Mouse (Mus musculus): ENCODE measurements around the gene Actl7b.

The Actl7b gene

DNA sequence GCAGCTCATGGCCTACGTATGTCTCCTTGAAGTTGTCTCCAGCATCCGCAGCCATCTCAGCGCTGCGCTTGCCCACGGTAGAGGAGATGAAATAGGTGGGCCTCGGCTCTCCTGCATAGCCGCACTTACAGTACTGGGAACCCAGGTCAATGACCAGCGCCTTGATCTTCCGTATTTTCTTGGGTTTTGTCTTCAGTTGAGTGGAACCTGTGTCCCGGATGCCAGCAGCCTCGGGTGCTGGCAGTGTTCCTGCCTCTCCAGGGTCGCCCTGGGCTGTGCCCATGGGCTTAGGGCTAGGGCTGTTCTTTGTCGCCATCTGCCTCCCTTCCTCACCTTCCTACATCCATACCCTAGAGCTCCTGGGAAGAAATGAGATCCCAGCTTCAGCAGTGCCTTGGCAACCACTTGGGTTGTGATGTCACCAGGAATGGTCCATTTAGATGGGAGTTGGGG, at the start of gene Actl7b:
Gene Actl7b, minus strand, starts transcription at position 403 of the 453 bp plus-strand sequence.
- DNase-seq: no peak

DNA sequence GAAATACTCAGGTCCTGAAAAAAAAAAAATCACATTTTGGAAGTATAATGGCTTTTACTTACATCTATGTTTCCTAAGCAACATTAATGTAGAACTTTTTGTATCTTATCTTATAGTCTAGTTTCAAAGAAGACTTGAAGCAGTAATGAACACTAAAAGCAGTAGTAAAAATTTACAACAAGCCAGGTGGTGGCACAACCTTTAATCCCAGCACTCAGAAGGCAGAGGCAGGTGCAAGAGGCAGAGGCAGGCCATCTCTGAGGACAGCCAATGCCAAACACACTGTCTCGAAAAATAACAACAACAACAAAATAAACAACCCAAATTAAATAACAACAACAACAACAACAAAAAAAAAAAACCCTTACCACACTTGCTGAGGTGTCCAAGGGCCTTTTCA, 29.8 kb upstream of the Actl7b start:
- DNase-seq: no peak

DNA sequence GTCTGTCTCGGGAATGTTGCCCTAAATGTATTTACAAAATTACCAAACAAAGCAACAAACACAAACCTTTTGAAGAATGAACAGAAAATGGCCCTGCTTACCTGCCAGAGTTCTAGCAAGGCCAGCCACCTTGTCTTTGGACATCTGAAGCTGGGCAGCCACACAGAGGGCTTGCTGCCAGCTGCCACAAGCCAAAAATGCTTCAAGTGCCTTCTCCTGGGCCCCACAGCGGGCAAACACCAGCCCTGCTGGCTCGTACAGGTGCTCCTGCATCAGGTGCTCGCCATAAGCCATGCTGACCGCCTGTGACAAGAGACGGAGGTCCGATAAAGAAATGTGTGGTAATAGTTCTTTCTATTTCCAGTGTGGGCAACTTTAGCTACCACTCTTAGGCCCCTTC, 27.7 kb upstream of the Actl7b start:
- DNase-seq: no peak

DNA sequence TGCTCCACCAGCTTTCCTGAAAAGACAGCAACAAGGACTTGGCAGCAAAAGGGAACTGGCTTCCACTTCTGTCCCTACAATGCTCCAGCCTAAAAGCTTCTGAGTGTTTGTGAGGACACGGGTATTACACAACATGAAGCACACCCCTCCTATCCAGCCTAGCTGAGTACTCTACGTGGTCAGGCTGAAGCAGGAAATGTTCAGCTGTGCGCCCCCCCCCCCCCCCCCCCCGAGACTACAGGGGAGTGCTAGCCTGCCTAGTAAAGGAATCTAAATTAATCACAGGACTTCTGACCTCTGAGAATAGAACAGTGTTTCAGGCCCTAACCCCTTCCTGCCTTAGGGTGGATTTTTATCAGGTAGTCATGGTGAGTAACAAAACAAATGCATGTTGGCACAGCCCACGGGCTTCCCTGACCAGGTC, 26.6 kb upstream of the Actl7b start:
- DNase-seq: no peak

DNA sequence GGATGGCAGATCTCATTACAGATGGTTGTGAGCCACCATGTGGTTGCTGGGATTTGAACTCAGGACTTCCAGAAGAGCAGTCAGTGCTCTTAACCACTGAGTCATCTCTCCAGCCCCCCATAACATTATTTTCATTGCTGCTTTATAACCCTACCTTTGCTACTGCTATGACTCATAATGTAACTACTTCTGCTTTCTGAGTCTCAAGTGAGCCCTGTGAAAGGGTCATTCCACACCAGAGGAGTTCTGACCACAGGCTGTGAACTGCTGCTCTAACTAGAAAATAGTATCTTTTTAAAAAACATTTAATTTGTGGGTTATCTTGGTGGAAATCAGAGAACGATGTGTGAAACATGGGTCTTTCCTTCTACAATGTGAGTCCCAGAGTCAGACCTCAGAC, 16.4 kb upstream of the Actl7b start:
- no peak for DNase-seq

DNA sequence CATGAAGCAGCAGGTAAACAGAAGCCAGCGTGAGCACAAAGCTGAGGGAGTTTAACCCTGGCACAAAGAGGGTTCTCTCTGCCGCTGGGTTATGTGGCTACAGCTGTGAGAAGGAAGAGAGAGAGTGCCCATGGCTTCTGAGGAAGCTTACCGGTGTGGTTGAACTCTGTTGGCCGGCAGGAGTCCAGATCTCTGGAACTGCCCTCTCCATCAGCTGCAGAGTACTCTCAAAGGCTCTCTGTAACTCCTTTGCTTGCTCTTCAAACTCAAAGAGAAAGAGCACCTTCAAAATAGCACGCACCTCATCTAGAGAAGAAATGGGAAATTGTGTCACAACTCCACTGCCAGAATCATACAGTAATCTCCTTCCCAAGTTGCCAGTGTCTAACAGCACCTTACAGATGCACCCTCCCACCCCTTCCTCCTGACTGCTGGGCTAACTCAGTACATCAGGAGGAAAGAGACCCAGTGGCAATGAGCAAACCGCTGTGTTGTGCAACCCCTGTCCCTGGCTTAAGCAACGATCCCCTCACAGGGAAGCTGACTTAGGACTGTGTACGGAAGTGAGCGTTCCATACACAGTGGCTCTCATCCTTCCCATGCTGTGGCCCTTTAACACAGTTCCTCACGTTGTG, 15.8 kb upstream of the Actl7b start:
- DNase-seq: no peak

DNA sequence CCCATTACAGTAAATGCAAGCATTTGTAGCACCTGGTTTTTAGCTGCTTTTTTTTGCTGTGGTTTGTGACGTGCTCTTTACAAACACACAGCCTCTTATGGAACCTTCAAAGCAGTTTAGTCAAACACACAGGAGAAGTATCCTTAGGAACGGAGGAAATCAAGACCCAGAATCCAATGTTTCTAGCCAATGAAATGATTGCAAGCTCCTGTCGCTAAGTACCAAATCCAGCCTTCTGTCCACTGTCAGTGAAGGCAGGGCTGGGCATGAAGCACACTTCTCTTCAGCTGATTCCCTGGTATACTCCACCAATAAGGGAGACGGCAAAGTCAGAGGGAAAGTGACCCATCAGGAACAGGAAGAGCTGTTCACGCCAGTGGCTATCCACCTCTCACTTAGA, 14.8 kb upstream of the Actl7b start:
- DNase-seq: no peak

DNA sequence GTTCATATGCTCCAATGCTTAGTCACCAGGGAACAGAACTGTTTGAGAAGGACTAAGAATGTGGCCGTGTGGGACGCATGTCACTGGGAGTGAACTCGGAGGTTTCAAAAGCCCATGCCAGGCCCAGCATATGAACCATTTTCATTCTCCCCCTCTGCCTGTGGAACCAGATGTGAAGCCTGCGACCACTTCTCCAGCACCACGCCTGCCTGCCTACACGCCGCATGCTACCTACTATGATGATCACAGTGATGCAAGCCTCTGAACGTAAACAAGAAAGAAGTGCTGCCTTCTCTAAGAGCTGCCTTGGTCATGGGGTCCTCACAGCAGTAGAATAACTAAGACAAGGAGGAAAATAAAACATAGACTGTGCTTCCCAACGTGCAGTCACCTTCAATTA, 6.2 kb upstream of the Actl7b start:
- DNase-seq: no peak

DNA sequence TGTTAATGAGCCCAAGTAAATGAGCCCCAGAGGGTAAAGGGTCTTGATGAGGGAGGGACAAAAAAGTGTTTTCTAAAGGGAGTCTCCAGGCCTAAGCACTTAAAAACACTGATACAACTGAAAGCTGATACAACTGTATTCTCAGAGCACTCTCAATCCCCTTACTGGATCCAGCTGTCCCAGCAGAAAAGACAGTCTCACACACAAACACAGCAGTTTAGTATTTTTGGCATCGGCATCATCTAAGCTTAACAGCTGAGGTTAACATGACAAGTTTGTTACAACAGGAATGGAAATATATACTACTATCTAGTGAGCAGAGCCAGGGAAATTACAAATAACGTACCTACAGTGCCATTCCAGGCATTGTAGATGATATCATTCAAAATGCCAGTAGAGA, 5.1 kb upstream of the Actl7b start:
- no peak for DNase-seq

DNA sequence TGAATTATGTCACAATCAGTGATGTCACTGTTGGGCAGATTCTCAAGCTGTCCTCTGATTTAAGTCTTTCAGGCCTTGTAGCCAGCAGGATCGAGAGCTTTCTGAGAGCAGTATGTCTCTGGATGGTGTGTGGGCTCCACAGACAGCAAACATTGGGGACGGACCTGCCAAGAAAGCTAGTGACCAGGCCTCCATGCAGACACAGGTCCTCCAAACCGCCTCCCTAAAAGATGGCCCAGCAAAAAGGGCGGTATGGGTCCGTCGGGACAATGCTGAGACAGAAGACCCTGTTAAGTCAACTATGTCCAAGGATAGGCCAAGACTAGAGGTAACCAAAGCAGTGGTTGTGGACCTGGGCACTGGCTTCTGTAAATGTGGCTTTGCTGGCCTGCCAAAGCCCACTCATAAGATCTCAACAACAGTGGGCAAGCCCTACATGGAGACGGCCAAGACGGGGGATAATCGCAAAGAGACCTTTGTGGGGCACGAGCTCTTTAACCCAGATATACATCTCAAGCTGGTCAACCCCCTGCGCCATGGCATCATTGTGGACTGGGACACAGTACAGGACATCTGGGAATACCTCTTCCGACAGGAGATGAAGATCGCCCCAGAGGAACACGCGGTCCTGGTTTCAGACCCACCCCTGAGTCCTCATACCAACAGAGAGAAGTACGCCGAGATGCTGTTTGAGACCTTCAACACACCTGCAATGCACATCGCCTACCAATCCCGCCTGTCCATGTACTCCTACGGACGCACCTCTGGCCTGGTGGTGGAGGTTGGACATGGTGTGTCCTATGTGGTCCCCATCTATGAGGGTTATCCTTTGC, 2.3 kb upstream of the Actl7b start, which contains the start of gene Actl7a:
Gene Actl7a, plus strand, starts transcription at position 51 of the 833 bp plus-strand sequence.
- no peak for DNase-seq

DNA sequence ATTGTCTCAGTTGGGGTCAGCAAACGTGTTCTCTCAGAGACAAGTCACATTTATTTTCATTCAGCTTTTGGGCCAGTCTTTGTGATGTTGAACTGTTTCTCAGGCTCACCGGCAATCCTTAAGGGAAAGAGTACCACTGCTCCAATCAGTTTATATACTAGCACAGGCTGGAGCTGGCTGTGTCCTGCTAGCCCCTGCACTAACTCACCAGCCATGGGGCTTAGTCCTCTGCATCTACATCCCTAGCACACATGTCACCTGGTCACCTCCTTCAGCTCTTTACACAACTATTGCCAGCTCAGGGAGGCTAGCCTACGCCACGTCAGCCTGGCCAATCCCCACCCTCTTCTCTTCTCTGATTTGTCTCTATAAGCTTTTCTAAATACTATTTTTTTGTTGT, 1.5 kb upstream of the Actl7b start:
- no peak for DNase-seq

DNA sequence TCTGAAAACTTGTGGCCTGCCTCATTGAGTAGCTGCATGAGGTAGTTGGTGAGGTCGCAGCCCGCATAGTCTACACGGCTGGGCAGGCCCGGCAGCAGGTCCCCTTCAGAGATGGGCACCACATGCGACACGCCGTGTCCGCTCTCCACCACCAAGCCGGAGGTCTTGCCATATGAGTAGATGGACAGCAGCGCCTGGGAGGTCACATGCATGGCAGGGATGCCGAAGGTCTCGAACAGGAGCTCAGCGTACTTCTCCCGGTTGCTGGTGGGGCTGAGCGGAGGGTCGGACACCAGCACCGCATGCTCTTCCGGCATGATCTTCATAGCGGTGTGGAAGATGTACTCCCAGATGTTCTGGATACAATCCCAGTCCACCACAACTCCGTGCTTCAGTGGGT, 632 bp downstream of the Actl7b start:
- DNase-seq: no peak

DNA sequence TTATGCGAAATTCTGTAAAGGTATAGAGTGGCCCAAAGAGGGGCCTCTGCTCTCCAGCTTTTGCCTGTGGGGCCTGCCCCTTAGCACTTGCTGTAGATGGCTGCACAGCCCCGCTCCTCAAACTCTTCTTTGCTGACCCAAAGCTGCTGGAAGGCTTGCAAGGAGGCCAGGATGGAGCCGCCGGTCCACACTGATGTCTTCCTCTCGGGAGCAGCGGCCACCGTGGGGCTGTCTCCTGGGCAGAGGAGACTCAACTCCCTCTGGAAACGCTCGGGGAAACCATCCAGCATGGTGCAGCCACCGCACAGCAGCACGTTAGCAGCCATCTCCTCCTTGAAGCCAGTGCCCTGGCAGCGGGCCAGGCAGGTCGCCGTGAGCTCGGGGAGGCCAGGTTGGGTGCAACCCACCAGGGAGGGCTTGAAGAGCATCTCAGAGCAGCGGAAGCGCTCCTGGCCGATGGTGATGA, 1.2 kb downstream of the Actl7b start, which contains the start of gene Gm26657:
Gene Gm26657, plus strand, starts transcription at position 51 of the 466 bp plus-strand sequence.
- DNase-seq: no peak

DNA sequence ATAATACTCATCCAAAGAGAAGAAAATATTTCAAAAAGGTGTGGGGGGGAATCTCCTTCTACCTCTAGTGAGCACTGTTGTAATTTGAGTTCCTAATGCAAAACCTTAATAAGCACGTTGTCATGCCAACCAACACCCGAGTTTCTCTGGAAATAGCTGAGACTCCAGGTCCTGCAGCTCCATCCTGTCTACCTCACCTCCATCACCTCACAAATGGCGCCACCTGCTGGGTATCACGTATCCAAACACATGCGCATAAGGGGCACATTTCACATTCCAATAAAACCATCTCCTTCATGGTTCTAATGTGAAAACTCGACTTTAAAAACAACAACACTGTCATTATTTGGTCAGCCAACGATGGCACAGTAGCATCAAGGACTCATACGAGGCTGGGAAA, 15.4 kb downstream of the Actl7b start:
- DNase-seq: peak; percentile 17

DNA sequence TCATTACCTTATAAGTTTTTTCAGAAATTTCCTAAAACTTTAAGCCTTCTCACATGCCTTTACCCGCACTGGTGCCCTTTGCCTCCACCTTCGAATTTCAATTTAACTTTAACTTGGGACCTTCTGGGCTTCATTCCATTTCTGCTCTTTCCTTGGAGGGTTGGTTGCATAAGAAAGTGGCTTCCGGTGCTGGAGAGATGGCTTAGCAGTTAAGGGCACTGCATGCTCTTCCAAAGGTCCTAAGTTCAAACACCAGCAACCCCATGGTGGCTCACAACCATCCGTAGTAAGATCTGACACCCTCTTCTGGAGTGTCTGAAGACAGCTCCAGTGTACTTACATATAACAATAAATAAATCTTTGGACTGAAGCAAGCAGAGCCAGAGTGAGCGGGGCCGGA, 18.0 kb downstream of the Actl7b start:
- no peak for DNase-seq

DNA sequence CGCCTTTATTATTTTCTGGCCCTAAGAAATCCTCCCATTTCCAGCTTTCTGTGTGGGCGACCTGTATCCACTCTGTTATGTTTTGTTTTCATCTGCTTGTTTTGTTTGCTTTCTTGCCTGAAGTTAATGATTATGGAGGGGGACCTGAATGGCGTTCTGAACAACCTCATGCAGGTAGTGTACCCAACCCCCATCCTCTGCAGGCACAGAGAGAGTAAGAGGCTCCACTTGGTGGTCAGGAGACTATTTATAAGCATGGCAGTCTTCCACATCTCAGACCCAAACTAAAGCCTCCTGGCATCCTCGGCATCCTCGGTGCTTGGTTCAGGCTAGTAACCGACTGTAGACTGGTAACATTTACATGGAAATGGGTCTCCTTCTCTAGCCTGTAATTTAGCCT, 18.9 kb downstream of the Actl7b start:
- no peak for DNase-seq

DNA sequence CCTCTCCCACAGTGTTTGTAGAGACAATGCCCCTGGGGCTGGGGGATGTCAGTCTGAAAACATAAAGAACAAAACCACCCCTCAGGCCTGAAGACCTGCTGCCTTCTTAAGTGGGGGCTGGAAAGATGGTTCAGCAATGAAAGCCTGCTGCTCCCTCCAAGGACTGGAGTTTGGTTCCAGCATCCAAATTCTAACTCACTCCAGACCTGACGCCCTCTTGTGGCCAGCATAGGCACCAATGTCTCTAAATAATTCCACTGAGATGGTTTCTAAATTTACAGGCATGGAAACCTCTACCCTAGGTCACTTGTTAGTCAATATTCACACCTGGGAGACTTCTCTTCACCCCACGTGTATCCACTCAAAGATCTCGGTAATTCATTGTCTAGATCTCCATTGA, 19.8 kb downstream of the Actl7b start:
- peak; percentile 45 for DNase-seq

DNA sequence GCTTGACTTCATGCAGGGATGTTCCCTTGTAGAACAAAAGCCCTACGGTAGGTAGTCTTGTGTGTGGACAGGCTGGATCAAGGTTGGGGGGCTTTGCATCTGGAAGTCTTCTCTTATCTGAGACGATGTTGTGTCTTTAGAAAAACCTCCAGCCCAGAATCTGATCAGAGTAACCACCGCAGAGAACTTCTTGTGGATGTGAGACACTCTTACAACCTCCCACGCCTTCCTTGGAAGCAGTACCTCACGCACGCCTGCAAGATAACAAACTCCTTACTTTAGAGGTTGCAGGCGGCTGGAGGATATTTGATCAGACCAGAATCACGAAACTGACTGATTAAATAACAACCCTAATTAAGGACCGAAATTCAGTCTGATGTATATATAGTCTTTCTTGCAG, 20.8 kb downstream of the Actl7b start:
- DNase-seq: no peak

DNA sequence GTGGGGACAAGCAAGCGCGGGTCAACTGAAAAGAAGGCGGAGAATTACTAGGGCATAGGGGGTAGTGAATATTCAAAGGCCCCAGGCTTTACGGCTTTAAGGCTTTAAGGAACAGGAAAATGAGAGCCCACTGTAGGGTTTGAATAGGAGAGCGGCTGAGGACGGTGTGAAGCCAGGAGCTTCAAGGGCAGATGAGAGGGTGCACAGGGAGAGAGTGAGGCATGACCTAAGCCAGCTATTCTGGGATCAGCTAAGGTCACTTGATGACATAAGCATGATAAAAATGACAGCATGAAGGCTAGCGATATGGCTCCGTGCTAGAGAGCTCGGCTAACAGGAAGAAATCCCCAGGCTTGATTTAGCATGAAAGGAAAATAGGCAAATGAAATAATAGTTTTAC, 21.8 kb downstream of the Actl7b start:
- DNase-seq: no peak

DNA sequence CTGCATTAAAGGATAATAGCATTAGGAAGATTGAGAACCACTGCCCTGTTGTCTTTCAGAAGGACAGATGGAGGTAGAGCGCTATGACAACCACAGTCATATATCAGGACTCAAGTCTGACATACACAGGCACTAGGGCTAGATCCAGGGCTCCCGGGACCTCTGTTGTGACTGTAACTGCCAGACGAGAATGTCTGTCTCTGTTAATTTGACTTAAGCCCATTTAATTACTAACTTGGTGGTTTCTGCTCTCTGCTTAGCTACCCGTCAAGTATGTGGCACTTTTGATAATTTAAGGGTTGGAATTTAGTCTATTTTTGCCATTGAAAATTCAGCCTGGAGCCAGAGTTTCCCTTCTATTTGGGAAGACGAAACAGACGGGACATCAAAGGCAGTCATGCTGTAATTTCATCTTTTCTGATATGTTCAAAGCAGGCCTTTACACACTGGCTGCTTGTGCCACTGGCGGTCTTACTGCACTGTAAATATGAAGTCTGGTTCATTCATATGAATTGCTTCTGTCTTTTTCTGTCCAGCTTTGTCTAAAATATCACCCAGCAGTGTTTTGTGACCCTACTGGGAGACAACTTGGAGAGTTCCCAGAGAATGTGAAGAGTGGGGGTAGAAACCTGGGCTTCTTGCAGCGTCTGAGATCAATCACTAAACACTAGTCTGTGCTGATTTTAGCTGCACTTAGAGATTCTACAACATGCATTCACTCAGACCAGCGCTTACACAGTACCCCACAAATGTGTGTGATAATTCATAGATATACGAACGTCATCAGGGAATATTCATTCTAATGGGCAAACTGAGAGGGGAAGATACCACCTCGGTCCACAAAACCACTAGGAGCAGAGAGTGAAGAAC, 22.4 kb downstream of the Actl7b start:
- DNase-seq: no peak

DNA sequence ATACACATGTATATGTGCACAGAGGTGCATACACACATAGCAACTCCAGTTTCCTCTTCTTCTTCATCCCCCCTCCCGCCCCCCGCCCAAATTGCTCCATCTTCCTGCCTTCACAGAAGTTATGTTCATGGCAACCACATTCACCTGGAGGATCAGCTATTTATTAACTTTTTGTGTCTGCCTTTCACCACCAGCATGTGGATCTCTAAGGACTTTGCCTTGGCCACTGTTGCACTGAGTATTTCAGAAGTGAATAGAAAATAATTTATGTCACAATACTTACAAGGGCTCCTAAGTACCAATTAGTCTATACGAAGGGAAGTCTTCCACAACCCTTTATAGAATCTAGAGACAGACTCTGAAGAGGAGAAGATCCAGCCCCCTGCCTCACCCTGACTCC, 23.3 kb downstream of the Actl7b start:
- no peak for DNase-seq

DNA sequence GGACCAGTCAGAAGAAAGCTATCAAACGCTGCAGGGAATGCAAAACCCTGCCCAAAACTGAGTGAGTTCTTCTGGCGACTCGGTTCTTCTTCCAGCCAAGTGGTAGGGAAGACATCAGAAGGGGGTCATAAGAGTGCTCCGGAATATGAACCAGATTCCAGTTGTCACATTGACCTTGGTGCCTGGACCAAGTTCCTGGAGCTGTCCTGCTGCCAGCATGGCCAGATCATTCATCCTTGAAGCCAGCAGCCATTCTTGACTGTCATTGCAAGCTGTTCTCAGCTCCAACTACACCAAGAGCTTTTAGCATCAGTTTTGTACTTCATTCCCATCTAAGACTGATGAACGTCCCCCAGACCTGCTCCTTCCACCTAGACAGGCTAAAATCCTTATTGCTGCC, 24.4 kb downstream of the Actl7b start:
- DNase-seq: no peak

DNA sequence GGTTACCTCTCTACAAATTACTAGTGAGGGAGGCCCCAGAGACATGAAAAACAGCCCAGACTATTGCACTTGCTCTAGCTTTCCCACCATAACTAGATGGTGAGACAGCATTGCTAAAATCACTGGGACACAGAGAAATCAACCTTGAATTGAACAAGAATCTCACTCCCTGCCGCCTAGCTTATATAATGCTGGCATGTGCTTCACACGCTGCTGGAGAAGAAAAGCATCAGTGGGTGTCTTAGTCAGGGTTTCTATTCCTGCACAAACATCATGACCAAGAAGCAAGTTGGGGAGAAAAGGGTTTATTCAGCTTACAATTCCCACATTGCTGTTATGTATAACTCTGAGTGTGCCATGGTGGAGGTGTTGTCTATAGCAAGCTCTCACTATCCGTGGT, 28.1 kb downstream of the Actl7b start:
- no peak for DNase-seq
